Mouse (Mus musculus) adrenal gland, postnatal 0 days (tissue): ENCODE results near the gene Zfp36. TPM values are rescaled to one million over a fixed set of nuclear protein-coding genes. Genes with fewer than 3 reads are reported as not detected.

Experiments used
- polyA plus RNA-seq: library from polyadenylated mRNA; unstranded; fragments of >200 nt; fragmentation: Nextera tagmentation; extraction: Ambion mirVana; gene quantifications from 2 replicates; pipeline ENCODE4 v1.2.1, GENCODE M21; 2015

The Zfp36 gene
- 12.1 and 14.2 TPM in 2 replicates for polyA plus RNA-seq

GRCm38 (mm10) chr7:28380237-28381016, at the start of gene Zfp36:
Gene Zfp36 (minus strand): TSS chr7:28380253.

GRCm38 (mm10) chr7:28392429-28393271, 12.6 kb upstream of the Zfp36 start, which contains the start of the genes Med29 and Paf1:
Gene Med29 (minus strand): TSS chr7:28392708.
Gene Paf1 (plus strand): TSS chr7:28392951.

GRCm38 (mm10) chr7:28372251-28373108, 7.6 kb downstream of the Zfp36 start, which contains the start of gene Plekhg2:
Gene Plekhg2 (minus strand): TSS chr7:28372599.

GRCm38 (mm10) chr7:28350155-28350883, 29.7 kb downstream of the Zfp36 start, which contains the start of gene Rps16:
Gene Rps16 (plus strand): TSS chr7:28350652.

GRCm38 (mm10) chr7:28338108-28338998, 41.7 kb downstream of the Zfp36 start, which contains the start of gene Supt5:
Gene Supt5 (minus strand): TSS chr7:28338746.

Other genes with a start within 250 kb of the Zfp36 start
- gene Fbl, start 210.5 kb downstream of the Zfp36 start, polyA plus RNA-seq, result 48.1 and 65.3 TPM in 2 replicates
- gene Dyrk1b, start 200.8 kb downstream of the Zfp36 start, polyA plus RNA-seq, result 13.1 and 17.8 TPM in 2 replicates
- gene Eid2, start 112.4 kb downstream of the Zfp36 start, polyA plus RNA-seq, result 20.3 and 22.3 TPM in 2 replicates
- 15.7 and 23.4 TPM in 2 replicates for gene Eid2b, start 102.5 kb downstream of the Zfp36 start, polyA plus RNA-seq
- gene Selenov, start 89.1 kb downstream of the Zfp36 start, polyA plus RNA-seq, result 1.5 and 1.7 TPM in 2 replicates
- 1.5 and 2.0 TPM in 2 replicates for gene Dll3, start 78.0 kb downstream of the Zfp36 start, polyA plus RNA-seq
- gene Timm50, start 68.2 kb downstream of the Zfp36 start, polyA plus RNA-seq, result 84.5 and 101 TPM in 2 replicates
- 40.1 and 64.1 TPM in 2 replicates for gene Supt5, start 41.5 kb downstream of the Zfp36 start, polyA plus RNA-seq
- gene Rps16, start 29.6 kb downstream of the Zfp36 start, polyA plus RNA-seq, result 936 and 1,000 TPM in 2 replicates
- 14.1 and 19.6 TPM in 2 replicates for gene Plekhg2, start 7.7 kb downstream of the Zfp36 start, polyA plus RNA-seq
- 45.3 and 51.7 TPM in 2 replicates for gene Med29, start 12.5 kb upstream of the Zfp36 start, polyA plus RNA-seq
- 44.0 and 59.0 TPM in 2 replicates for gene Paf1, start 12.7 kb upstream of the Zfp36 start, polyA plus RNA-seq
- 44.1 and 59.3 TPM in 2 replicates for gene Gmfg, start 57.2 kb upstream of the Zfp36 start, polyA plus RNA-seq
- gene Lrfn1, start 71.7 kb upstream of the Zfp36 start, polyA plus RNA-seq, result 3.4 and 5.3 TPM in 2 replicates
- gene Ifnl2, start 130.2 kb upstream of the Zfp36 start, polyA plus RNA-seq, result not detected in 2 replicates
- not detected in 2 replicates for gene Ifnl3, start 142.6 kb upstream of the Zfp36 start, polyA plus RNA-seq
- 0.26 and 0.57 TPM in 2 replicates for gene Sycn, start 160.6 kb upstream of the Zfp36 start, polyA plus RNA-seq
- gene Nccrp1, start 167.0 kb upstream of the Zfp36 start, polyA plus RNA-seq, result 0.13 TPM in 1 of 2 replicates, not detected in the other
- gene Samd4b, start 217.9 kb upstream of the Zfp36 start, polyA plus RNA-seq, result 17.9 and 20.9 TPM in 2 replicates
- gene Pak4, start 217.9 kb upstream of the Zfp36 start, polyA plus RNA-seq, result 12.7 and 20.0 TPM in 2 replicates